Mouse (Mus musculus) C3H10T1/2 (cell line): ENCODE results near the gene Tdrd12. TPM values are rescaled to one million over a fixed set of nuclear protein-coding genes. Genes with fewer than 3 reads are reported as not detected.

Experiments used
- polyA plus RNA-seq, 2 experiments: library from polyadenylated mRNA; unstranded; fragments of >200 nt; fragmentation: generic; extraction: Trizol; gene quantifications; one replicate each; pipeline ENCODE4 v1.2.1; 2012; ENCODE audit warnings: missing spikeins in 2 of 2

The Tdrd12 gene
- not detected for polyA plus RNA-seq

GRCm38 (mm10) chr7:35537562-35537961 is at the start of gene Tdrd12:
TSS of gene Tdrd12 (minus strand) at chr7:35537745.

GRCm38 (mm10) chr7:35586055-35586905 is 48.7 kb upstream of the Tdrd12 start, which contains the start of gene Ankrd27:
TSS of gene Ankrd27 (plus strand) at chr7:35586244.

DNA sequence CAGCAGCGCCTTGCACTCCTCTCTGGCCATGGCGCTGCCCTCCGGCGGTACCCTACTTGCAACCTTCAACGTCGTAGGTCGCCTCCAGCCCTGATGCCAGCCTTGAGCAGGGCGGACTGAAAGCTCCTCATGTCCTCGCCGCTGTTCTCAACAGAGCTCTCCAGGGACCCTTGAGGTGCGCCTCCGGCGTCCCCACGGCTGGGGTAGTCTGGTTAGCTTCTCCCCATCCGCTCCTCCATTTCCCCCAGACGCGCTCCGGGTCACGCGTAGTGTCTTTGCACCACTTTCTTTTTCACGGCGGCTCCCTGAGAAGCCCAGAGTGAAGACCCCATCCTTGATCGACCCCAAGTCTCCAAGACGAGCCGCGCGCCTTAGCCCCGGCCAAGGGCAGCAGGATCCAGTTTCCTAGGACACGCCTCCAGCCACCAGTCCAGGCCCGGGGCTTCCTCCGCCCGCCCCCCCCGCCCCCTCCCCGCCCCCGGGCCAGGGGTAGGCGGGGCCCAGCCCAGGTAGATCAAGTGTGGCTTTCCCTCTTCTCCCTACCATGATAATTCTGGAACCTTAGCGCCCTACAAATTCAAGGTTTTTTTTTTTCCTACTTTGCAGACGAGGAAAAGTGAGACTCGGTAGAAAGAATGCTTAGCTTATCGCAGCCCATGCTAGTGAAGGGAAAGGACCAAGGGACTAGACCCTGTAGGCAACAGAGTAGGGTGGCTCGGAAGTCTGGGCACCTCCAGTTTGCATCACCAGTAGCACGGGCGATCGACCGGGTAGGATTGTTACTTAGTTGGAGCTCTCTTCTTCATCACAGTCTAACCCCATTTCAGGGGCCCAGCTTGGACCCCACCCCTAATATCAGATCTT is 47.9 kb upstream of the Tdrd12 start, which contains the start of gene Rgs9bp:
TSS of gene Rgs9bp (minus strand) at position 392 of the 864 bp plus-strand sequence.

DNA sequence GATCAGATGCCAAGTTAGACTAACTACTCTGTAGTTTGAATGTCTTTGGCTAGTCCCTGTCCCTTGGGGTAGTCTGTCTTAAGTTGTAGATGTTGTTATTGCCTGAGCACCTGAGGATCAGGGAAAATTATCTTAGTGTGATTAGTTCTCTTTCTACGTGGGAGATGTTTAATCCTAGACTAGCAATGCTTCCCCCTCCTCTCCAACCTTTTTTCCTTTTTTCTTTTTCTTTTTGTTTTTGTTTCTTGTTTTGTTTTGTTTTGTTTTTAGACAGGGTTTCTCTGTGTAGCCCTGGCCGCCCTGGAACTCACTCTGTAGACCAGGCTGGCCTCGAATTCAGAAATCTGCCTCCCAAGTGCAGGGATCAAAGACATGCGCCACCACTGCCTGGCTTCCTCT is 18.7 kb upstream of the Tdrd12 start, which contains the start of gene Nudt19:
TSS of gene Nudt19 (minus strand) at position 100 of the 399 bp plus-strand sequence.

GRCm38 (mm10) chr7:35447996-35448846 is 89.3 kb downstream of the Tdrd12 start, which contains the start of gene Slc7a9:
TSS of gene Slc7a9 (plus strand) at chr7:35448796.

Other genes starting within 250 kb of the Tdrd12 start
- gene Gpatch1, start 219.3 kb downstream of the Tdrd12 start, polyA plus RNA-seq = 1 to 10 TPM; 1.4 to 8.1 TPM
- gene Rhpn2, start 203.6 kb downstream of the Tdrd12 start, polyA plus RNA-seq = under 1 TPM; 0.42 to 0.97 TPM
- 10 to 100 TPM; 10.1 to 11.8 TPM for gene Faap24, start 140.9 kb downstream of the Tdrd12 start, polyA plus RNA-seq
- gene Cep89, start 140.7 kb downstream of the Tdrd12 start, polyA plus RNA-seq = 10 to 100 TPM; 16.5 to 45.1 TPM
- gene Slc7a9, start 88.9 kb downstream of the Tdrd12 start, polyA plus RNA-seq = not detected
- 10 to 100 TPM in 1 of 2 experiments, 1 to 10 TPM in 1; 8.2 to 22.5 TPM for gene Nudt19, start 18.6 kb upstream of the Tdrd12 start, polyA plus RNA-seq
- gene Rgs9bp, start 47.8 kb upstream of the Tdrd12 start, polyA plus RNA-seq = under 1 TPM; 0.04 to 0.35 TPM
- gene Ankrd27, start 48.5 kb upstream of the Tdrd12 start, polyA plus RNA-seq = 10 to 100 TPM in 1 of 2 experiments, 1 to 10 TPM in 1; 8.0 to 18.2 TPM
- 100 to 1,000 TPM in 1 of 2 experiments, 10 to 100 TPM in 1; 48.8 to 139 TPM for gene Pdcd5, start 109.8 kb upstream of the Tdrd12 start, polyA plus RNA-seq
- gene Dpy19l3, start 216.7 kb upstream of the Tdrd12 start, polyA plus RNA-seq = 1 to 10 TPM; 1.6 to 8.5 TPM